Mouse (Mus musculus) heart, postnatal 14 days (tissue): ENCODE measurements around the gene Glrb. TPM values are rescaled to one million over a fixed set of nuclear protein-coding genes. Genes with fewer than 3 reads are reported as not detected.

ENCODE experiments used
- DNase-seq, 2 experiments: peaks; one replicate each; pipeline ENCODE4 v3.0.0; 2021 to 2022
- intact Hi-C: fragments of 180-260 bp; cut with DNase I; formaldehyde crosslinking; loops from one replicate; pipeline ENCODE4 v1.15.1; 2025
- long read RNA-seq, 2 experiments: library from polyadenylated mRNA; stranded (forward); transcript quantifications; one replicate each; pipeline ENCODE4 v2.0.0; 2021
- total RNA-seq, 2 experiments: library from RNA; stranded (reverse); gene quantifications; 2 replicates each; pipeline ENCODE4 v1.2.3; 2021

The Glrb gene
- total RNA-seq: under 1 TPM; 0.10 to 0.26 TPM
- long read RNA-seq, experiment 1: 0 reads
- long read RNA-seq, experiment 2: 0 reads

- DNase-seq: peak; percentile 14 to 19
- intact Hi-C loops: no loop called here
Observed at GRCm38 (mm10) chr3:80913111-80913778, at the start of gene Glrb. TSS of gene Glrb (minus strand) at chr3:80913660.

GRCm38 (mm10) chr3:80959965-80960364 lies 46.5 kb upstream of the Glrb start:
- DNase-seq: no peak
- intact Hi-C loops: loop anchor here (2.0 to 10.0 kb wide), 3 partner anchors 525 to 967 kb away; no protein-coding TSS in a partner anchor

- peak; percentile 22 to 49 for DNase-seq
- intact Hi-C loops: loop anchor here (2.0 to 10.0 kb wide), 3 partner anchors 526 to 969 kb away; no protein-coding TSS in a partner anchor
Observed at GRCm38 (mm10) chr3:80958591-80958990, 45.1 kb upstream of the Glrb start.

GRCm38 (mm10) chr3:80913779-80914284 lies 372 bp upstream of the Glrb start:
- no peak for DNase-seq
- intact Hi-C loops: no loop called here

- DNase-seq: no peak
- intact Hi-C loops: no loop called here
Observed at GRCm38 (mm10) chr3:80894745-80895480, 18.5 kb downstream of the Glrb start.

- intact Hi-C loops: no loop called here
- DNase-seq: no peak
Observed at GRCm38 (mm10) chr3:80894328-80894727, 19.1 kb downstream of the Glrb start.

- intact Hi-C loops: no loop called here
- DNase-seq: no peak
Observed at GRCm38 (mm10) chr3:80893055-80893690, 20.3 kb downstream of the Glrb start.

- DNase-seq: no peak
- intact Hi-C loops: no loop called here
Observed at GRCm38 (mm10) chr3:80891087-80891486, 22.4 kb downstream of the Glrb start.

- intact Hi-C loops: no loop called here
Observed at GRCm38 (mm10) chr3:80885174-80885573, 28.3 kb downstream of the Glrb start.

GRCm38 (mm10) chr3:80883601-80884000 lies 29.9 kb downstream of the Glrb start:
- intact Hi-C loops: no loop called here
- DNase-seq: no peak

More at GRCm38 (mm10) chr3:80885174-80885573, 28.3 kb downstream of the Glrb start:
- no peak for DNase-seq

- DNase-seq: no peak
- intact Hi-C loops: no loop called here
Observed at GRCm38 (mm10) chr3:80880660-80881293, 32.7 kb downstream of the Glrb start.

GRCm38 (mm10) chr3:80878571-80878970 lies 34.9 kb downstream of the Glrb start:
- no peak for DNase-seq
- intact Hi-C loops: no loop called here

GRCm38 (mm10) chr3:80874690-80875353 lies 38.6 kb downstream of the Glrb start:
- no peak for DNase-seq
- intact Hi-C loops: no loop called here

- intact Hi-C loops: no loop called here
- DNase-seq: no peak
Observed at GRCm38 (mm10) chr3:80874081-80874480, 39.4 kb downstream of the Glrb start.

- no peak for DNase-seq
- intact Hi-C loops: no loop called here
Observed at GRCm38 (mm10) chr3:80871472-80872171, 41.8 kb downstream of the Glrb start.

GRCm38 (mm10) chr3:80867328-80867727 lies 46.1 kb downstream of the Glrb start:
- no peak for DNase-seq
- intact Hi-C loops: no loop called here

GRCm38 (mm10) chr3:80852912-80853507 lies 60.5 kb downstream of the Glrb start:
- DNase-seq: no peak
- intact Hi-C loops: no loop called here

GRCm38 (mm10) chr3:80850947-80851346 lies 62.5 kb downstream of the Glrb start:
- intact Hi-C loops: no loop called here
- DNase-seq: no peak

GRCm38 (mm10) chr3:80845634-80846033 lies 67.8 kb downstream of the Glrb start:
- intact Hi-C loops: no loop called here
- DNase-seq: no peak
